Mouse (Mus musculus): ENCODE data around the gene Marveld3.

Marveld3 gene

GRCm38 (mm10) chr8:109968837-109969236, 6.8 kb upstream of the Marveld3 start:
- DNase-seq (ENCODE audit: inconsistent age in 2 of 2, low spot score in 1 of 2): no peak

- no peak for DNase-seq (ENCODE audit: inconsistent age in 2 of 2, low spot score in 1 of 2)
Observed at GRCm38 (mm10) chr8:109964106-109964505, 2.1 kb upstream of the Marveld3 start.

- DNase-seq (ENCODE audit: inconsistent age in 2 of 2, low spot score in 1 of 2): no peak
Observed at GRCm38 (mm10) chr8:109963421-109963820, 1.4 kb upstream of the Marveld3 start.

- no peak for DNase-seq (ENCODE audit: inconsistent age in 2 of 2, low spot score in 1 of 2)
Observed at GRCm38 (mm10) chr8:109962896-109963295, 893 bp upstream of the Marveld3 start.

GRCm38 (mm10) chr8:109959112-109959511, 2.9 kb downstream of the Marveld3 start:
- no peak for DNase-seq (ENCODE audit: inconsistent age in 2 of 2, low spot score in 1 of 2)

GRCm38 (mm10) chr8:109958036-109958655, 3.9 kb downstream of the Marveld3 start:
- DNase-seq (ENCODE audit: inconsistent age in 2 of 2, low spot score in 1 of 2): peak; percentile 20 to 48

- DNase-seq (ENCODE audit: inconsistent age in 2 of 2, low spot score in 1 of 2): no peak
Observed at GRCm38 (mm10) chr8:109957167-109958028, 4.6 kb downstream of the Marveld3 start.

- DNase-seq (ENCODE audit: inconsistent age in 2 of 2, low spot score in 1 of 2): no peak
Observed at GRCm38 (mm10) chr8:109954486-109954948, 7.5 kb downstream of the Marveld3 start.

GRCm38 (mm10) chr8:109952171-109952570, 9.8 kb downstream of the Marveld3 start:
- DNase-seq (ENCODE audit: inconsistent age in 2 of 2, low spot score in 1 of 2): no peak

GRCm38 (mm10) chr8:109948285-109948564, 13.8 kb downstream of the Marveld3 start:
- DNase-seq (ENCODE audit: inconsistent age in 2 of 2, low spot score in 1 of 2): no peak

- peak in 1 of 2 experiments; percentile 71 for DNase-seq (ENCODE audit: inconsistent age in 2 of 2, low spot score in 1 of 2)
Observed at GRCm38 (mm10) chr8:109947447-109948284, 14.3 kb downstream of the Marveld3 start.

- DNase-seq (ENCODE audit: inconsistent age in 2 of 2, low spot score in 1 of 2): no peak
Observed at GRCm38 (mm10) chr8:109946272-109946671, 15.7 kb downstream of the Marveld3 start.

- no peak for DNase-seq (ENCODE audit: inconsistent age in 2 of 2, low spot score in 1 of 2)
Observed at GRCm38 (mm10) chr8:109945694-109946093, 16.3 kb downstream of the Marveld3 start.

GRCm38 (mm10) chr8:109945153-109945632, 16.8 kb downstream of the Marveld3 start:
- DNase-seq (ENCODE audit: inconsistent age in 2 of 2, low spot score in 1 of 2): no peak

- no peak for DNase-seq (ENCODE audit: inconsistent age in 2 of 2, low spot score in 1 of 2)
Observed at GRCm38 (mm10) chr8:109941606-109942360, 20.2 kb downstream of the Marveld3 start.

- DNase-seq (ENCODE audit: inconsistent age in 2 of 2, low spot score in 1 of 2): peak; percentile 21 to 31
Observed at GRCm38 (mm10) chr8:109920406-109921390, 41.3 kb downstream of the Marveld3 start.

GRCm38 (mm10) chr8:109917277-109917676, 44.7 kb downstream of the Marveld3 start:
- peak; percentile 46 to 84 for DNase-seq (ENCODE audit: inconsistent age in 2 of 2, low spot score in 1 of 2)

- no peak for DNase-seq (ENCODE audit: inconsistent age in 2 of 2, low spot score in 1 of 2)
Observed at GRCm38 (mm10) chr8:109907376-109907775, 54.6 kb downstream of the Marveld3 start.

GRCm38 (mm10) chr8:109906907-109907306, 55.1 kb downstream of the Marveld3 start:
- DNase-seq (ENCODE audit: inconsistent age in 2 of 2, low spot score in 1 of 2): no peak
